22 mouse cellular contexts compared by ENCODE assay signal in the genomic region with DNA sequence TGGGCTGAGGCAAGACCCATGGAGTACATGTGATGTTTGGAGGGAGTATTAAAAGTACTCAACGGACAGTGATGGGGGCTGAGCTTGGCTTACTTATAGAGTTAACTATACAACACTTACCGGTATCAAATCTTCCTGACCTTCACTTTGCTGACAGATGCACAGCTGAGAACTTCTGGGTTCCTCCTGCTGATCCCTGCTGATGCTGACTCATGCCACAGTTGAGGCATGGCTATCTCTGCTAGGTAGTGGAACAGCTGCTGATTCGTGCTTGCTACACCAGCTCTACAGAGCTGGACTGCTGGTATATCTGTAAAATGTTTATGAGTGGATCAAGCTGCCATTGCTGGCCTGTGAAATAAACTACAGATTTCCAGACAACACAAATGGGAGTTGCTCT.
DNase-seq lines count a peak whose midpoint lies in the region; ATAC-seq lines count a peak whose summit lies in the region.
"Had no signal": no experiment of that assay in that cellular context is flagged by ENCODE, and none has a peak within 500 bp of the region (broad histone marks: within the 10 kb centered on the region; RNA-seq: fewer than 3 reads in every experiment).

No protein-coding gene starts in this region.

- 0 out of 2 replicates have a peak, but pooled peaks have one; percentile 19 for ATAC-seq in forebrain, embryonic 11.5 days (replicated peaks; ENCODE audit: low FRiP score)
- ATAC-seq in forebrain, embryonic 16.5 days: no peak
- ATAC-seq in midbrain, embryonic 12.5 days (ENCODE audit: low FRiP score, low read depth): 0 out of 2 replicates have a peak, but pooled peaks have one; percentile 41
- ATAC-seq in midbrain, embryonic 11.5 days (ENCODE audit: low FRiP score): no peak

- DNase-seq in forebrain, embryonic 11.5 days (ENCODE audit: low spot score): no peak
- DNase-seq in midbrain, embryonic 11.5 days (ENCODE audit: low spot score, missing footprints): no peak
- peak; percentile 48 for DNase-seq in 416B (ENCODE audit: low read depth)
- no peak for DNase-seq in lung, postnatal 10 days
- DNase-seq: adrenal gland, adult 2 months; adrenal gland, postnatal 10 days; adrenal gland, postnatal 25 days; cerebellum, adult 11 months; cerebellum, adult 18-20 months; cerebellum, adult 8-10 months; cerebellum, adult 9-11 months; cerebellum, postnatal 14 days; cerebellum, postnatal 36 days; embryo, embryonic 11 days had no signal

- H3K36me3 ChIP-seq in forebrain, embryonic 11.5 days (ENCODE audit: control insufficient read depth, insufficient read depth, low read length): no peaks in the 10 kb centered on the region
- H3K36me3 ChIP-seq in forebrain, embryonic 16.5 days (ENCODE audit: control insufficient read depth, insufficient read depth): no peaks in the 10 kb centered on the region
- no peaks in the 10 kb centered on the region for H3K36me3 ChIP-seq in midbrain, embryonic 12.5 days
- no peaks in the 10 kb centered on the region for H3K36me3 ChIP-seq in midbrain, embryonic 11.5 days (ENCODE audit: control insufficient read depth, insufficient read depth, low read length)
- H3K36me3 ChIP-seq: embryonic facial prominence, embryonic 13.5 days; embryonic facial prominence, embryonic 15.5 days; forebrain, embryonic 10.5 days; forebrain, embryonic 15.5 days had no signal

- 85% methylated on average over 3 of the region's 3 CpGs for WGBS in forebrain, embryonic 11.5 days
- 88% methylated on average over 3 of the region's 3 CpGs for WGBS in forebrain, embryonic 16.5 days
- 88% methylated on average over 3 of the region's 3 CpGs for WGBS in midbrain, embryonic 12.5 days
- 90% methylated on average over 3 of the region's 3 CpGs for WGBS in midbrain, embryonic 11.5 days

- no peak overlapping the region for H3K4me3 ChIP-seq in forebrain, embryonic 11.5 days (ENCODE audit: low read depth, low read length)
- no peak overlapping the region for H3K4me3 ChIP-seq in forebrain, embryonic 16.5 days (replicated peaks; ENCODE audit: low read length)
- H3K4me3 ChIP-seq in midbrain, embryonic 12.5 days: no peak overlapping the region
- no peak overlapping the region for H3K4me3 ChIP-seq in midbrain, embryonic 11.5 days (ENCODE audit: low read depth, low read length)
- H3K4me3 ChIP-seq: embryonic facial prominence, embryonic 13.5 days; embryonic facial prominence, embryonic 15.5 days; erythroblast, embryonic 14.5 days; forebrain, embryonic 10.5 days; forebrain, embryonic 13.5 days; forebrain, embryonic 15.5 days had no signal

- H3K9ac ChIP-seq in forebrain, embryonic 11.5 days (ENCODE audit: low read length): no peak overlapping the region
- H3K9ac ChIP-seq in forebrain, embryonic 16.5 days (replicated peaks; ENCODE audit: low read depth, low read length): no peak overlapping the region
- H3K9ac ChIP-seq in midbrain, embryonic 12.5 days (replicated peaks): no peak overlapping the region
- H3K9ac ChIP-seq in midbrain, embryonic 11.5 days (ENCODE audit: low read length): no peak overlapping the region
- H3K9ac ChIP-seq: embryonic facial prominence, embryonic 13.5 days; embryonic facial prominence, embryonic 15.5 days; forebrain, embryonic 13.5 days; forebrain, embryonic 15.5 days had no signal

- no peaks in the 10 kb centered on the region for H3K4me1 ChIP-seq in forebrain, embryonic 11.5 days (replicated peaks; ENCODE audit: control insufficient read depth, insufficient read depth, low read length)
- no peaks in the 10 kb centered on the region; the same call in 1 of the 2 replicates for H3K4me1 ChIP-seq in forebrain, embryonic 16.5 days (replicated peaks; ENCODE audit: control insufficient read depth, insufficient read depth, low read length)
- no peaks in the 10 kb centered on the region for H3K4me1 ChIP-seq in midbrain, embryonic 12.5 days
- no peaks in the 10 kb centered on the region for H3K4me1 ChIP-seq in midbrain, embryonic 11.5 days (ENCODE audit: control insufficient read depth, insufficient read depth, low read length)
- H3K4me1 ChIP-seq: embryonic facial prominence, embryonic 13.5 days; embryonic facial prominence, embryonic 15.5 days; forebrain, embryonic 15.5 days had no signal

- H3K9me3 ChIP-seq in forebrain, embryonic 11.5 days (ENCODE audit: control insufficient read depth, low read length): no peaks in the 10 kb centered on the region
- H3K9me3 ChIP-seq in forebrain, embryonic 16.5 days (ENCODE audit: control insufficient read depth, low read length): no peaks in the 10 kb centered on the region
- no peaks in the 10 kb centered on the region for H3K9me3 ChIP-seq in midbrain, embryonic 12.5 days
- H3K9me3 ChIP-seq in midbrain, embryonic 11.5 days (ENCODE audit: control insufficient read depth, low read length): no peaks in the 10 kb centered on the region
- H3K9me3 ChIP-seq: embryonic facial prominence, embryonic 13.5 days; embryonic facial prominence, embryonic 15.5 days; forebrain, embryonic 10.5 days; forebrain, embryonic 13.5 days; forebrain, embryonic 15.5 days had no signal

- no peak overlapping the region for H3K4me2 ChIP-seq in forebrain, embryonic 11.5 days (ENCODE audit: low read depth, low read length, severe bottlenecking)
- no peak overlapping the region for H3K4me2 ChIP-seq in forebrain, embryonic 16.5 days (ENCODE audit: low read length)
- no peak overlapping the region for H3K4me2 ChIP-seq in midbrain, embryonic 12.5 days (replicated peaks)
- H3K4me2 ChIP-seq in midbrain, embryonic 11.5 days: no peak overlapping the region
- H3K4me2 ChIP-seq: embryonic facial prominence, embryonic 13.5 days; embryonic facial prominence, embryonic 15.5 days; forebrain, embryonic 13.5 days; forebrain, embryonic 15.5 days had no signal

- no peaks in the 10 kb centered on the region for H3K27me3 ChIP-seq in forebrain, embryonic 11.5 days (ENCODE audit: control insufficient read depth, insufficient read depth, low read length)
- H3K27me3 ChIP-seq in forebrain, embryonic 16.5 days (replicated peaks; ENCODE audit: control insufficient read depth, insufficient read depth, low read length): no peaks in the 10 kb centered on the region
- H3K27me3 ChIP-seq in midbrain, embryonic 12.5 days: no peaks in the 10 kb centered on the region
- no peaks in the 10 kb centered on the region for H3K27me3 ChIP-seq in midbrain, embryonic 11.5 days (ENCODE audit: control insufficient read depth, insufficient read depth, low read length)
- H3K27me3 ChIP-seq: embryonic facial prominence, embryonic 13.5 days; embryonic facial prominence, embryonic 15.5 days; forebrain, embryonic 13.5 days; forebrain, embryonic 15.5 days had no signal

- no peak overlapping the region for H3K27ac ChIP-seq in forebrain, embryonic 11.5 days (ENCODE audit: low read depth, low read length)
- no peak overlapping the region for H3K27ac ChIP-seq in forebrain, embryonic 16.5 days (ENCODE audit: low read length)
- H3K27ac ChIP-seq in midbrain, embryonic 12.5 days (replicated peaks): no peak overlapping the region
- H3K27ac ChIP-seq in midbrain, embryonic 11.5 days (ENCODE audit: low read depth, low read length): no peak overlapping the region
- H3K27ac ChIP-seq: embryonic facial prominence, embryonic 13.5 days; embryonic facial prominence, embryonic 15.5 days; forebrain, embryonic 10.5 days; forebrain, embryonic 13.5 days; forebrain, embryonic 15.5 days had no signal

Comparison
In these comparisons a context has a peak if more than half of its experiments do, and no peak if none do; other contexts are left out.
1. ATAC-seq: peak in forebrain, embryonic 11.5 days (single experiment) and midbrain, embryonic 12.5 days (single experiment); none in forebrain, embryonic 16.5 days (single experiment) and midbrain, embryonic 11.5 days (single experiment).